Mouse (Mus musculus) hindbrain, embryonic 11.5 days (tissue): ENCODE data around the gene Gm10354. TPM values are rescaled to one million over a fixed set of nuclear protein-coding genes. Genes with fewer than 3 reads are reported as not detected.
"Not testable (repeated sequence)": the region's sequence is repeated elsewhere in the genome, so short reads cannot be mapped to it uniquely, and the experiment has no call there.

ENCODE experiments used
- ATAC-seq: fragments of 200-750 bp; cut with Nextera tagmentation; 2 replicates; pipeline ENCODE4 v1.8.0; 2017; ENCODE audit warnings: mild to moderate bottlenecking, moderate TSS enrichment, moderate library complexity; ENCODE audit not compliant: low FRiP score
- DNase-seq: peaks from one replicate; pipeline ENCODE4 v3.0.0-alpha.2; 2015; ENCODE audit warnings: low spot score
- H3K27ac ChIP-seq: fragments of 300-500 bp; sonication (generic); 2 replicates; pipeline ENCODE4 v1.5.1; 2014; ENCODE audit warnings: mild to moderate bottlenecking, low read depth, low read length
- H3K27me3 ChIP-seq: fragments of 300-500 bp; sonication (generic); 2 replicates; pipeline ENCODE4 v1.6.1; 2014; ENCODE audit warnings: mild to moderate bottlenecking, low read length, moderate library complexity, mixed read lengths; ENCODE audit not compliant: control insufficient read depth, insufficient read depth
- H3K36me3 ChIP-seq: fragments of 300-500 bp; sonication (generic); 2 replicates; pipeline ENCODE4 v1.6.1; 2014; ENCODE audit warnings: mild to moderate bottlenecking, low read length, moderate library complexity, mixed read lengths; ENCODE audit not compliant: control insufficient read depth, insufficient read depth
- H3K4me1 ChIP-seq: fragments of 300-500 bp; sonication (generic); replicated peaks from 2 replicates; pipeline ENCODE4 v1.6.1; 2014; ENCODE audit warnings: low read length, mixed read lengths; ENCODE audit not compliant: control insufficient read depth, insufficient read depth
- H3K4me2 ChIP-seq: fragments of 300-500 bp; sonication (generic); replicated peaks from 2 replicates; pipeline ENCODE4 v1.6.1; 2014; ENCODE audit warnings: mild to moderate bottlenecking, low read depth, low read length
- H3K4me3 ChIP-seq: fragments of 300-500 bp; sonication (generic); 2 replicates; pipeline ENCODE4 v1.5.1; 2014; ENCODE audit warnings: low read depth, low read length
- H3K9ac ChIP-seq: fragments of 300-500 bp; sonication (generic); 2 replicates; pipeline ENCODE4 v1.6.1; 2014; ENCODE audit warnings: low read depth, low read length
- H3K9me3 ChIP-seq: fragments of 300-500 bp; sonication (generic); 2 replicates; pipeline ENCODE4 v1.6.1; 2016; ENCODE audit warnings: low read length; ENCODE audit not compliant: control insufficient read depth
- WGBS: fragments of 180-500 bp; shearing (Covaris S2); extraction: QIAGEN DNeasy Blood & Tissue Kit; methylation state at CpG from one replicate; pipeline ENCODE4 v1.1.7; 2014; 5-methylcytosine and 5-hydroxymethylcytosine counted together
- polyA plus RNA-seq: library from polyadenylated mRNA; unstranded; fragments of >200 nt; fragmentation: Nextera tagmentation; extraction: Ambion mirVana; gene quantifications from 2 replicates; pipeline ENCODE4 v1.2.1, GENCODE M21; 2014

Gene Gm10354
- polyA plus RNA-seq, 1 experiment from 2014 or later = not detected

- H3K27me3 ChIP-seq, H3K4me2 ChIP-seq, ATAC-seq, DNase-seq, H3K27ac ChIP-seq, H3K9me3 ChIP-seq, H3K4me1 ChIP-seq, H3K36me3 ChIP-seq, H3K4me3 ChIP-seq, H3K9ac ChIP-seq: not testable (repeated sequence)
- 82% methylated on average over 1 of the region's 1 CpGs for WGBS
Observed at GRCm38 (mm10) chr5:14941043-14941442, 37.7 kb downstream of the Gm10354 start.

GRCm38 (mm10) chr5:14938329-14938728 is 40.4 kb downstream of the Gm10354 start, which contains the start of gene Speer4e:
Speer4e (minus strand) TSS chr5:14938429.
- H3K4me3 ChIP-seq, H3K27me3 ChIP-seq, H3K9ac ChIP-seq, H3K4me2 ChIP-seq, DNase-seq, H3K4me1 ChIP-seq, H3K36me3 ChIP-seq, ATAC-seq, H3K9me3 ChIP-seq, H3K27ac ChIP-seq: not testable (repeated sequence)
- whole genome bisulfite sequencing = 56% methylated on average over 1 of the region's 1 CpGs

GRCm38 (mm10) chr5:14933721-14934120 is 45.0 kb downstream of the Gm10354 start:
- not testable (repeated sequence) for H3K9me3 ChIP-seq, H3K9ac ChIP-seq, H3K4me2 ChIP-seq, H3K27me3 ChIP-seq, DNase-seq, ATAC-seq, H3K4me1 ChIP-seq, H3K27ac ChIP-seq, H3K4me3 ChIP-seq, H3K36me3 ChIP-seq
- 82% methylated on average over 5 of the region's 6 CpGs for WGBS

- not testable (repeated sequence) for H3K36me3 ChIP-seq, DNase-seq, ATAC-seq, H3K9ac ChIP-seq, H3K27me3 ChIP-seq, H3K27ac ChIP-seq, H3K9me3 ChIP-seq, H3K4me2 ChIP-seq, H3K4me1 ChIP-seq, H3K4me3 ChIP-seq
- whole genome bisulfite sequencing = 27% methylated on average over 4 of the region's 4 CpGs
Observed at GRCm38 (mm10) chr5:14927047-14927446, 51.7 kb downstream of the Gm10354 start.

Other genes with a start within 250 kb of the Gm10354 start
- not detected in 2 replicates for gene Gm9758, start 64.0 kb downstream of the Gm10354 start, polyA plus RNA-seq
- not detected in 2 replicates for gene Speer4e, start 40.5 kb downstream of the Gm10354 start, polyA plus RNA-seq
- not detected in 2 replicates for gene Gm17019, start 54.1 kb upstream of the Gm10354 start, polyA plus RNA-seq